Mouse (Mus musculus) T-helper 1 cell (primary cell): Measurements from ENCODE around the gene Rpl32.

Experiments used
- in situ Hi-C: fragments of 300-600 bp; cut with MboI, MseI; formaldehyde crosslinking; loops from one replicate; pipeline ENCODE4 v1.15.1; 2025; ENCODE audit warnings: high pct_unique_total_duplicates

The Rpl32 gene

GRCm38 (mm10) chr6:115767357-115767756 is 41.2 kb downstream of the Rpl32 start:
- in situ Hi-C loops = no loop called here

- in situ Hi-C loops = no loop called here
These were observed 44.4 kb downstream of the Rpl32 start for GRCm38 (mm10) chr6:115764179-115764578.

- in situ Hi-C loops = no loop called here
These were observed 46.4 kb downstream of the Rpl32 start, which contains the start of gene Tmem40 for GRCm38 (mm10) chr6:115761995-115762756. Tmem40 (minus strand) TSS chr6:115762410.

- in situ Hi-C loops = no loop called here
These were observed 47.6 kb downstream of the Rpl32 start for GRCm38 (mm10) chr6:115760982-115761381.

GRCm38 (mm10) chr6:115760137-115760536 is 48.4 kb downstream of the Rpl32 start:
- in situ Hi-C loops = no loop called here

- in situ Hi-C loops = no loop called here
These were observed 49.1 kb downstream of the Rpl32 start for GRCm38 (mm10) chr6:115759461-115759860.

GRCm38 (mm10) chr6:115758981-115759435 is 49.5 kb downstream of the Rpl32 start:
- in situ Hi-C loops = no loop called here

GRCm38 (mm10) chr6:115755536-115755935 is 53.0 kb downstream of the Rpl32 start:
- in situ Hi-C loops = no loop called here
